Mouse (Mus musculus): ENCODE data around the gene Nlrp10. TPM values are rescaled to one million over a fixed set of nuclear protein-coding genes. Genes with fewer than 3 reads are reported as not detected.

Nlrp10 gene
- polyA plus RNA-seq (2012; rRNA removed; ENCODE audit: low replicate concordance), result 0.24 and 0.47 TPM in 2 replicates

GRCm38 (mm10) chr7:108929726-108930393, at the start of gene Nlrp10:
Nlrp10 (minus strand) TSS chr7:108930178.

DNA sequence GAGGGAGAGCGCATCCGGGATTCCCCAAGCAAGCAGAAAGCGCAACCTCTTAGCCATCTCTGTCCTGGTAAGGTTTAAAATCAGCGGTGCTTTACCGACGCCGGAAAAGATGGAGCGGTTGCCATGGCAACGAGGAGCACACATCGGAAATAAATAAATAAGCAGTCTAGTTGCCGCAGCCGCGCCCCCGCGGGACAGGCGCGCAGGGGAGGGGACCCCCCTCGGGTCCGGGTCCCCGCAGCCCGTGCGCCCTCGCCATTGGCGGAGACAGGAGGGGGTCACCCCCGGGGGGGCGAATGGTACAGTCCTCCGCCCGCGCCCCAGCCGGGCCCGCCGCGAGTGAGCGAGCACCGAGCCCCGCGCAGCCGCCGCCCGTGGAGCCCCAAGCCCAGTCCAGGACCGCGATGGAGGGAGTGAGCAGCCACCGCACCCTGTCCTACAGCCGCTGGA, 20.4 kb upstream of the Nlrp10 start, which contains the start of gene Tub:
TSS of gene Tub (plus strand) at position 27 of the 450 bp plus-strand sequence.

GRCm38 (mm10) chr7:108933794-108934731, 4.1 kb upstream of the Nlrp10 start, which contains the start of gene Eif3f:
Eif3f (plus strand) TSS chr7:108934417.

DNA sequence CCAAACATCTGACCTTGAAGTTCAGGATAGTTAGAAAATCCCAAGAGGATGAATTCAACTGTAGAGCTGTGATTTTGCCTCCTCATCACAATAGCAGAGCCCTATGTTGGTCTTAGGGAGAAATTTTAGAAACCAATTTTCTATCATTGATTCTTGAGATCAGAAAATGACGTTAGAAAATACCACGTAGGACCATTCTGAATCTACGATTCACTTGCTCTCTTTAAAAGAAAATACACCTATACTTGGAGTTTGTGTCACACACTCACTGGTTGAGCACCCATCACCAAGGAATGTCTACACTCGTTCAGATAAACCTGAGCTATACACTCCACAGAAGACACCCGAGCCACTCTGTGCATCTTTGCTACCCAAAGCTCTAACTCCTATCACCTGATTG, 35.7 kb downstream of the Nlrp10 start, which contains the start of gene Olfr519:
TSS of gene Olfr519 (minus strand) at position 101 of the 400 bp plus-strand sequence.

GRCm38 (mm10) chr7:108884906-108885305, 45.1 kb downstream of the Nlrp10 start, which contains the start of gene Olfr518:
Olfr518 (minus strand) TSS chr7:108885006.

GRCm38 (mm10) chr7:108872279-108872678, 57.7 kb downstream of the Nlrp10 start, which contains the start of gene Olfr517:
Olfr517 (minus strand) TSS chr7:108872379.

Other genes with a start within 250 kb of the Nlrp10 start
- gene Olfr512, start 216.9 kb downstream of the Nlrp10 start, polyA plus RNA-seq (2012; rRNA removed; ENCODE audit: low replicate concordance), result not detected in 2 replicates
- gene Olfr513, start 179.2 kb downstream of the Nlrp10 start, polyA plus RNA-seq (2012; rRNA removed; ENCODE audit: low replicate concordance), result not detected in 2 replicates
- gene Olfr514, start 104.2 kb downstream of the Nlrp10 start, polyA plus RNA-seq (2012; rRNA removed; ENCODE audit: low replicate concordance), result not detected in 2 replicates
- not detected in 2 replicates for gene Olfr516, start 79.6 kb downstream of the Nlrp10 start, polyA plus RNA-seq (2012; rRNA removed; ENCODE audit: low replicate concordance)
- gene Olfr517, start 57.8 kb downstream of the Nlrp10 start, polyA plus RNA-seq (2012; rRNA removed; ENCODE audit: low replicate concordance), result not detected in 2 replicates
- not detected in 2 replicates for gene Olfr518, start 45.2 kb downstream of the Nlrp10 start, polyA plus RNA-seq (2012; rRNA removed; ENCODE audit: low replicate concordance)
- gene Olfr519, start 35.8 kb downstream of the Nlrp10 start, polyA plus RNA-seq (2012; rRNA removed; ENCODE audit: low replicate concordance), result not detected in 2 replicates
- 131 and 285 TPM in 2 replicates for gene Eif3f, start 4.2 kb upstream of the Nlrp10 start, polyA plus RNA-seq (2012; rRNA removed; ENCODE audit: low replicate concordance)
- gene Tub, start 20.2 kb upstream of the Nlrp10 start, polyA plus RNA-seq (2012; rRNA removed; ENCODE audit: low replicate concordance), result 2.0 and 2.1 TPM in 2 replicates
- 1.7 and 2.2 TPM in 2 replicates for gene Ric3, start 153.2 kb upstream of the Nlrp10 start, polyA plus RNA-seq (2012; rRNA removed; ENCODE audit: low replicate concordance)
- gene Lmo1, start 245.0 kb upstream of the Nlrp10 start, polyA plus RNA-seq (2012; rRNA removed; ENCODE audit: low replicate concordance), result 28.8 and 37.2 TPM in 2 replicates